In genomic region chr17:65701797-65702566, GRCm38 (mm10) we compare ENCODE assay signal across 10 mouse cellular contexts.
DNase-seq lines count a peak whose midpoint lies in the region; ATAC-seq and TF ChIP-seq lines count a peak whose summit lies in the region.
"Had no signal": no experiment of that assay in that cellular context is flagged by ENCODE, and none has a peak within 500 bp of the region (broad histone marks: within the 10 kb centered on the region; RNA-seq: fewer than 3 reads in every experiment).

No protein-coding gene starts in this region.

- WGBS in heart, embryonic 12.5 days: 53% methylated on average over 13 of the region's 13 CpGs
- WGBS in kidney, embryonic 16.5 days: 53% methylated on average over 13 of the region's 13 CpGs
- WGBS in lung, adult 2 months: 39% methylated on average over 13 of the region's 13 CpGs

- TF ChIP-seq POLR2A in lung, adult 2 months (IDR thresholded peaks at IDR 0.05; ENCODE audit: borderline replicate concordance, extremely low read depth, low read depth, low read length): no peak

- peaks cover 19% of the 10 kb centered on the region for H3K4me1 ChIP-seq in heart, embryonic 12.5 days (replicated peaks)
- H3K4me1 ChIP-seq in kidney, embryonic 16.5 days (ENCODE audit: insufficient read depth, low read length): peaks cover 21% of the 10 kb centered on the region; the same call in 1 of the 2 replicates
- 0 out of 2 replicates have a peak, but pooled peaks cover 3% of the 10 kb centered on the region for H3K4me1 ChIP-seq in lung, adult 2 months (ENCODE audit: control insufficient read depth, insufficient read depth, low read length)

- no peak overlapping the region for H3K9ac ChIP-seq in heart, embryonic 12.5 days
- H3K9ac ChIP-seq in kidney, embryonic 16.5 days (replicated peaks; ENCODE audit: low read length): no peak overlapping the region

- H3K9me3 ChIP-seq in heart, embryonic 12.5 days (replicated peaks): no peaks in the 10 kb centered on the region
- no peaks in the 10 kb centered on the region for H3K9me3 ChIP-seq in kidney, embryonic 16.5 days (ENCODE audit: low read length)
- H3K9me3 ChIP-seq: G1E had no signal

- DNase-seq in right cerebral cortex, adult 2 months (ENCODE audit: low spot score in 2 of 2): peak; percentile 35 to 60
- DNase-seq in right cerebral cortex, postnatal 4 days: no peak
- peak; percentile 95 for DNase-seq in fibroblast of lung, adult 2 months (ENCODE audit: low read depth)
- peak; percentile 51 for DNase-seq in lung, adult 2 months
- DNase-seq in right cerebral cortex, postnatal 25 days: peak; percentile 51

- TF ChIP-seq CTCF in lung, adult 2 months (IDR thresholded peaks at IDR 0.05; ENCODE audit: insufficient read depth, low read length): no peak

- no peaks in the 10 kb centered on the region for H3K27me3 ChIP-seq in heart, embryonic 12.5 days (replicated peaks)
- H3K27me3 ChIP-seq in kidney, embryonic 16.5 days (ENCODE audit: insufficient read depth, low read length): no peaks in the 10 kb centered on the region

- ATAC-seq in heart, embryonic 12.5 days (ENCODE audit: insufficient number of reproducible peaks, low FRiP score): no peak
- no peak for ATAC-seq in kidney, embryonic 16.5 days (ENCODE audit: low FRiP score, low TSS enrichment)
- no peak for ATAC-seq in inflammation-experienced regulatory T-cells, adult 6 months

- no peak overlapping the region for H3K4me3 ChIP-seq in heart, embryonic 12.5 days
- no peak overlapping the region for H3K4me3 ChIP-seq in kidney, embryonic 16.5 days (ENCODE audit: low read length)
- H3K4me3 ChIP-seq in lung, adult 2 months (replicated peaks; ENCODE audit: extremely low read depth, low read depth, low read length): no peak overlapping the region

- H3K27ac ChIP-seq in heart, embryonic 12.5 days (ENCODE audit: poor library complexity, severe bottlenecking): peak overlapping the region; percentile 85
- H3K27ac ChIP-seq in kidney, embryonic 16.5 days (ENCODE audit: low read length): peak overlapping the region; percentile 76
- H3K27ac ChIP-seq: macrophage had no signal

- H3K36me3 ChIP-seq in heart, embryonic 12.5 days: 0 out of 2 replicates have a peak, but pooled peaks cover 8% of the 10 kb centered on the region
- no peaks in the 10 kb centered on the region for H3K36me3 ChIP-seq in kidney, embryonic 16.5 days (ENCODE audit: insufficient read depth, low read length)
- H3K36me3 ChIP-seq: G1E had no signal

- peak overlapping the region; percentile 2; the same call in 1 of the 2 replicates for H3K4me2 ChIP-seq in heart, embryonic 12.5 days
- no peak overlapping the region for H3K4me2 ChIP-seq in kidney, embryonic 16.5 days (replicated peaks; ENCODE audit: low read depth, low read length)
